Mouse (Mus musculus): ENCODE results near the gene Zfp790.
"Not testable (repeated sequence)": the region's sequence is repeated elsewhere in the genome, so short reads cannot be mapped to it uniquely, and the experiment has no call there.

Gene Zfp790

GRCm38 (mm10) chr7:29842105-29842504 is 26.2 kb downstream of the Zfp790 start:
- DNase-seq (ENCODE audit: low read depth, low spot score) = no peak

GRCm38 (mm10) chr7:29844616-29845015 is 28.7 kb downstream of the Zfp790 start:
- no peak for DNase-seq (ENCODE audit: low read depth, low spot score)

- no peak for DNase-seq (ENCODE audit: low read depth, low spot score)
These were observed 36.9 kb downstream of the Zfp790 start for GRCm38 (mm10) chr7:29852831-29853218.

- DNase-seq (ENCODE audit: low read depth, low spot score) = peak; percentile 26
These were observed 37.4 kb downstream of the Zfp790 start, which contains the start of gene Zfp940 for GRCm38 (mm10) chr7:29853219-29853842. Gene Zfp940 (minus strand): TSS chr7:29853669.

- no peak for DNase-seq (ENCODE audit: low read depth, low spot score)
These were observed 43.9 kb downstream of the Zfp790 start, which contains the start of gene Zfp420 for GRCm38 (mm10) chr7:29859532-29860517. Gene Zfp420 (plus strand): TSS chr7:29859979.

GRCm38 (mm10) chr7:29861660-29862059 is 45.7 kb downstream of the Zfp790 start:
- DNase-seq (ENCODE audit: low read depth, low spot score) = no peak

GRCm38 (mm10) chr7:29874256-29874655 is 58.3 kb downstream of the Zfp790 start:
- no peak for DNase-seq (ENCODE audit: low read depth, low spot score)

- DNase-seq (ENCODE audit: low read depth, low spot score) = not testable (repeated sequence)
These were observed 61.6 kb downstream of the Zfp790 start for GRCm38 (mm10) chr7:29877561-29877960.

GRCm38 (mm10) chr7:29880056-29880455 is 64.1 kb downstream of the Zfp790 start:
- no peak for DNase-seq (ENCODE audit: low read depth, low spot score)

All from c-Kit-negative CD71-positive TER-119-positive erythroid progenitor cells, embryonic 14.5 days (primary cell).